Mouse (Mus musculus) cerebellum, adult 2 months (tissue): ENCODE data around the gene Lypla2.

ENCODE experiments used
- CTCF ChIP-seq: fragments of 200-500 bp; IDR thresholded peaks from 2 replicates; pipeline ENCODE4 v1.5.1; 2011; ENCODE audit warnings: low read depth, mild to moderate bottlenecking, control low read depth, low read length, moderate library complexity, borderline replicate concordance; ENCODE audit not compliant: insufficient read depth
- POLR2A ChIP-seq: fragments of 200-500 bp; IDR thresholded peaks from 2 replicates; pipeline ENCODE4 v1.6.1; 2011; ENCODE audit warnings: low read length, control low read depth, borderline replicate concordance; ENCODE audit not compliant: insufficient read depth

DNA sequence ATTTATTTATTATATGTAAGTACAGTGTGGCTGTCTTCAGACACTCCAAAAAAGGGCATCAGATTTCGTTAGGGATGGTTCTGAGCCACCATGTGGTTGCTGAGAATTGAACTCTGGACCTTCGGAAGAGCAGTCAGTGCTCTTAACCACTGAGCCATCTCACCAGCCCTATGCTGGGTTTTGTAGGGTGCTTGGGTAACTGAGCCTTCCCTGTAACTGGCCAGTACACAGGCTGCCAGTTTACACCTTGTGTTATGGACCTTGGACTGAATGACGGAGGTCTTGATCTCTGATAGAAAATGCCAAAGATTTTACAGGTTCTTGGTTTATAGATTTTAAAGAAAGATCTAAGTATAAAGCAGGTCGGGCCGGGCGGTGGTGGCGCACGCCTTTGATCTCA lies 42.2 kb downstream of the Lypla2 start:
- TF ChIP-seq CTCF (no peak), POLR2A (no peak)
